Mouse (Mus musculus) mature B cell (primary cell): Measurements from ENCODE around the gene Ccdc86.

Experiments
- in situ Hi-C: fragments of 300-500 bp; cut with MboI; formaldehyde crosslinking; loops from 2 replicates; pipeline ENCODE4 v1.14.3; 2019

Ccdc86 gene

DNA sequence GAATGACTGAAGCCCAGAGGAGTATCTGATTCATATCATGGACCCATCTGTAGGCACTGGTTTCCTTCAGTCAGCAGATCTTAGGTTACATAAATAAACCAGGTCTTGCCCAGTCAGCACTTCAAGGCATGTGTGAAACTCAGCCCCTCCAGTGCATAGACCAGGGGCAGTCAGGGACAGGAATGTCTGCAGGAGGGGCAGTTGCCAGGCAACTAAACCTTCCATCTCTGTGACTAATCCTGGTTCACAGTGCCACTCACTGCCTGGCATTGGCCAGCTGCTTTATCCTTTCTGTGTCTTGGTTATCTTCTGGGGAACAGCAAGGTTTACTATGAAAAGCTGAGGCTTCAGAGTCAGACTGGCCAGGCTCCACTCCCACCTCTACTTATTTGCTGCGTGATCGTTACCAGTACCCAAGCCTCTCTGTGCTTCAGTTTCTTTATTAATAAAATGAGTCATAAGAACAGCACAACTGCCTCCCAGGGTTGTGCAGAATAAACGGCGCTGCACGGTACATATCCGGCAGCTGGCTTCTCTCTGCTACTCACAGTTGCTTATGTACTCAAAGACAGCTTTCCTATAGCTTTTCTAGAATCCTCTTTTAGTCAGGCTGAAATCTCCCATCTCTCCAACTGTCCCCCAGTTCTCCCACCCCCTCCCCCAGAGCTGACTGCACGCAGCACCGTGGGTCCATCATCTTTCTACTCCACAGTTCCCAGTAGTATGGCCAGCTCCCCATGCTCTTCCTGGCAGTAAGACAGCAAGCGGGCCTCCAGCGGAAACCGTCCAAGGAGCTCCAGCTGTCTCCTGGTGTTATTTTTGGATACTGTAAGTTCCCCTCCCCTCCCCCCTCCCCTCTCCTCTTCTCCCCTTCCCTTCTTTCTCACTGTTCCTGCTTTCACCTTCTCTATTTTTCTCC lies 3.2 kb upstream of the Ccdc86 start:
- in situ Hi-C loops, result loop anchor here (10.0 kb wide), 1 partner anchor 237 kb away; no protein-coding TSS in a partner anchor

DNA sequence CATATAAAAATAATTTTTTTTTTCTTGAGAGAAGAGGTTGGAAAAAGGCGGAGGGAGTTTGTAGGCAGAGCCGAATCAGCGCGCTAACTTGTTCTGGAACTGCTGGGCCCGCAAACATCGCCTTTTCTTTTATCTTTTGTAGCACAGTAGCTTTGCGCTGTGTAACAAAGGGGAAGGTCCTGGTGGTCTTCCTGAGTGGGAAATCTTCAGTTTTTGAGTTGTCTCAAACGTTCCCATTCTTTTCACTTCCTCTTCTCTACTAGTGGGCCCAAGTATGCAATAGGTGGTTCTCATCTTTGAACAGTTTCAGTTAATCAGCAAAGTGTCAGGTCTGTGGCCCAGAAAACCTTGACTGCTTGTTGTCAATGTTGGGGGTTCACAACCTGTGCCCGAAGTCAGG lies 492 bp upstream of the Ccdc86 start:
- in situ Hi-C loops, result no loop called here

DNA sequence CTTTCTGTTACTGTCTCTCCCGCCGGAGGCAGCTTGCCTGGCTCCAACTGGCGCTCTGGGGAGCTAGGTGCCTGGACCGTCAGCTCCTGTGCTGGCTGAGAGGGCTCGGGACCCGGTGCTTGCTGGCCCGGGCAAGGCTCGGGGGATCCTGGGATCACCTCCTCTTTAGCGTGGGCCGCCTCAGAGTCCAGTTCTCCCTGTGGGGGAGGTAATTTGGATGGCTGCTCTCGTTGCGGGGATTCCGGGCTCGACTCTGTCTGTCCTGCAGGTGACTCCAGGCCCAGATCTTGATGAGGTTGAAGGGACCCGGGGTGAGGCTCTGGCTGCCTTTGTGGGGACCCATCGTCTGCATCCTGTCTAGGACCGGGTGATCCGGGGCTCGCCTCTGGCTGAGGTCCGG lies 650 bp downstream of the Ccdc86 start:
- in situ Hi-C loops, result no loop called here

DNA sequence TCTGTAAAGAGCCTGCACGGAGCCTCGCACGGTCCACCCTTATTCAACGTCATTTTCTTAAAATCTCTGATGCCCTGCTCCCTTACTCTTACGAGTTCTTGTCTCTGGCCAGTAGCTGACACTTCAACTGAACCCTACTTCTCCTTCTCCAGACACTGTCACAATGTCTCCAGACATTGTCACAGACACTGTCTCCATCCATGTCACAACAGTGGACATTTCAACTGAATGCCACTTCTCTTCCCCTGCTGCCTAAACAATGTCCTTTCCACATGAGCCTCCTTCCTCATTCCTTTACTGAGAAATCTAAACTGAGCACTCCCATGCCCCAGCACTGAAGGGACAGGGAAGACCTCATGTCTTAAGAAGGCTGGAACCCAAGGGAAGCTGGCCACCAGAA lies 1.8 kb downstream of the Ccdc86 start:
- in situ Hi-C loops, result no loop called here

DNA sequence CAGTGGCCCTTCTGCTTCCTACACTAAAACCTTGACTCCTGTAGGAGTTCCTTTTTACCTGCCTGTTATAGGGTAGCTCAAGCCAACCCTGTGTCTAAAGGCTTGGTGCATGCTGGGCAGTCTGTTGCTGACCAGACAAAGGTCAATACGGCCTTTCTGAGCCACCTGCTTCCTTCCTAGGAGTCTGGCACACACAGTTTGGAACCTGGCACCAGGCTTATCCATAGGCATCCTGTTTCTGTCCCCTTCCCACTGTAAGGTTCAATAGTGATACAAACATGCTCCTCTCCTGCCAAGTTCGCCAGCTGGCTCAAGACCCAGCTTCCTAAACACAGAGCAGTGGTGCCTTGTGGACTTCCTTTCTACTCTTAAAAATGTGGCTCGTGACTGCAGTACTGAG lies 2.6 kb downstream of the Ccdc86 start:
- in situ Hi-C loops, result no loop called here

DNA sequence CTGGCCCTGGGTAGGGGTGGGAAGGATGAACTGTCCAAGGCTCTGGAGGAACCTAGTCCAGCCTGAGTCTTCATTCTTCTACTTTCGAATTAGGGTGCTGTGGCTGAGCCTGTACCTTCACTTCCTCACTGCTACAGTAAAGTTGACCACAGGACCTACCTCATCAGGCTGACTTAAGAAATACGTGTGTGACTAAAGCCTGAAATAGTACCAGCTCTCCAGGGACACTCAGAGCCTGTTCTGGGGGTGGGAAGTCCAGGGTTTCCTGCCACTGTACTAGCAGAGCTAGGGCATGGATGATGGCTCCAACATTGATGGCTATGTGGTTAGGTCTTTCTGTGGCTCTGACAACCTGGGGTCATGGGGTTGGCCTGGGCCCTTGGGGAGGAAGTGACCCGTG lies 5.1 kb downstream of the Ccdc86 start:
- in situ Hi-C loops, result no loop called here

DNA sequence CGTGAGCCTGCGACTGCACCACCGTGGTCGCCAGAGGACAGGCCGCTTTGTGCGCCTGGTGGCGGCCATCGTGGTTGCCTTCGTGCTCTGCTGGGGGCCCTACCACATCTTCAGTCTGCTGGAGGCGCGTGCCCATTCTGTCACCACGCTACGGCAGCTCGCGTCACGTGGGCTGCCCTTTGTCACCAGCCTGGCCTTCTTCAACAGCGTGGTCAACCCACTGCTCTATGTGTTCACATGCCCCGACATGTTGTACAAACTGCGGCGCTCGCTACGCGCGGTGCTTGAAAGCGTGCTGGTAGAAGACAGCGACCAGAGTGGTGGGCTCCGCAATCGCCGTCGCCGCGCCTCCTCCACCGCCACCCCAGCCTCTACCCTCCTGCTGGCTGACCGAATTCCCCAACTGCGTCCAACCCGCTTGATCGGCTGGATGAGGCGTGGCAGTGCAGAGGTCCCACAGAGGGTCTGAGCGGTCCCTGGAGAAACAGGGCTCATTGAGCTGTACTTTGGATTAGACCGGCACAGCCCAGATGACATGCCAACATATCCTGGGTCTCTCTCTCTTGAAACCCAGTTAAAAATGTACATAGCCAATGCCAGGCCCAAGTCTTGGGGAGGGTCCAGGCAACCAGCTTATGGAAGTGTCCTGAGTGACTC lies 8.1 kb downstream of the Ccdc86 start:
- in situ Hi-C loops, result no loop called here

DNA sequence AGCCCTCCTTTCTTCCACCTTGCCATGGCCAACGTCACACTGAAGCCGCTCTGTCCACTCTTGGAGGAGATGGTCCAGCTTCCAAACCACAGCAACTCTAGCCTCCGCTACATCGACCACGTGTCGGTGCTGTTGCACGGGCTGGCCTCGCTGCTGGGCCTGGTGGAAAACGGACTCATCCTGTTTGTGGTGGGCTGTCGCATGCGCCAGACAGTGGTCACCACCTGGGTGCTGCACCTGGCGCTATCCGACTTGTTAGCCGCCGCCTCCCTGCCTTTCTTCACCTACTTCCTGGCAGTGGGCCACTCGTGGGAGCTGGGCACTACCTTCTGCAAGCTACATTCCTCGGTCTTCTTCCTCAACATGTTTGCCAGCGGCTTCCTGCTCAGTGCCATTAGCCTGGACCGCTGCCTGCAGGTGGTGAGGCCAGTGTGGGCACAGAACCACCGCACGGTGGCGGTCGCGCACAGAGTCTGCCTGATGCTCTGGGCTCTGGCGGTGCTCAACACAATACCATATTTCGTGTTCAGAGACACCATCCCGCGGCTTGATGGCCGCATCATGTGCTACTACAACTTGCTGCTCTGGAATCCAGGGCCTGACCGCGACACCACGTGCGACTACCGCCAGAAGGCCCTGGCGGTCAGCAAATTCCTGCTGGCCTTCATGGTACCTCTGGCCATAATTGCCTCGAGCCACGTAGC lies 8.8 kb downstream of the Ccdc86 start:
- in situ Hi-C loops, result no loop called here

DNA sequence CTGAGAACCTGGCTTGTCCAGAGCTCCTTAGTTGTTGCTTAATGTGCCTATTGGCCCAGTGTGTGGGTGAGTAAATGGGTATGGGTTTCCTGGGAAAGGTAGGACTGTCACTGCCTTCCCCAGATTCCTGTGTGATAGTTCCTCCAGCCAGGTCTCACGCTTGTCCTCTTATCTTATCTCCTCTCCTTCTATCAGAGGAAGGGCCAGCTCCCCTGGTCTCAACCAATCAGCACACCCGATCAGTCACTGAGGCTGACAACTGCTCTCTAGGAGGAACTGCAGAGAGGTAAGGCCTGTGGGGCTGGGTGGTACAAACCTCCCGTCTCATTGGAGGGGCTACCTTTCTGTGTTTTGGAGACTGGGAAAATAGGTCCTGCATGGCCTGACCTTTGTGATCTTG lies 10.3 kb downstream of the Ccdc86 start:
- in situ Hi-C loops, result no loop called here

DNA sequence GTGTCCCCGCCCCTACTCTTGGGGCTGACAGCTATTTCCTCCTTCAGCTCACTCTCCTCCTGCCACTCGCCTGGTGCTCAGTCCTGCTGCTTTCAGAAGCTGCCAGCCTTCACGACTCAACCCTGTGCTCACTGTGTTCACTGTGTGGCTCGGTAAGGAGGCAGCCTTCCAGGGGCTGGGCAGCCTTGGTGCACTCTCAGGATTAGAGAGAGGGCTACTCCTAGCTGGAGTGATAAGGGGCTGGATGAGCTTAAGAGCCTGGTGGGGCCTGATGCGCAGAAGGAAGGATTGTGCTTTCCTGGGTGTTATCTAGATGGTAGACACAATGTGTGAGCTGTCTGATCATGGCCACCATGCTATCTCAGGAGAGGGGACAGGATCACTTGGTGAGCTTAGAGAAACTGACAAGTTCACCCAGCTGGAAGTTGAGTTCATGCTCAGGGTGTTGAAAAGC lies 11.9 kb downstream of the Ccdc86 start, which contains the start of gene Ptgdr2:
TSS of gene Ptgdr2 (plus strand) at position 51 of the 454 bp plus-strand sequence.
- in situ Hi-C loops, result no loop called here

DNA sequence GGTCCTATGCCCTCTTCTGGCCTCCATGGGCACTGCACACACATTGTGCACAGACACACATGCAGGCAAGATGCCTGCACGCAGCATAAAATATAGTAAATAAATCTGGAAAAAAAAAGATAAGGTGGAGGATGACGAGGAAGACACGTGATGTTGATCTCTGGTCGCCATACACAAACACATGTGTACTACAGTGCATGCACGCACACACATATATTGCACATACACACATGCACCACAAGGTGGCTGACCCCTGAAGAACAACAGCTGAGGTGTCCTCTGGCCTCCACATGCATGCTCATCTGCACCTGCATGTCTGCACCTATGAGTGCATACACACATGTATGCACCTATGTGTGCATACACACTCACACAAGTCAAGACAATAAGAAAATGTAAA lies 13.0 kb downstream of the Ccdc86 start:
- in situ Hi-C loops, result no loop called here

DNA sequence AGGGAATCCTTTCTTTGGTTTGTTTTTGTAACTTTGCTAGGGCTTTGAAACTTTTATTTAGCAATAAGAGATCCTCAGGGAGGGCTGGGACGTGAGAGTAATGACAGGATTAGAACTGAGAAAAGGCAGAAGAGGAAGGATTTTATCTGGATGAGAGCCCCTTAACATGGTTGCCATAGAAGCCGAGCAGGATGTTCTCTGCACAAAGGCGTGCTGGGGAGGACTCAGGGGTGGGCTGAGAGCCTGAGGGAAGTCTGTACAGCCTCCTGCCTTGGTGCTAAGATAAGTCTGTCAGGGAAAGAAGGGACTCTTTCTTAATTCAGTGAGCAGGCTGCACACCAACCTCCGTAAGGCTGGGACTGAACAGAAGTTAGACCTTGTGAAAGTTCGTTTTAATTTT lies 14.0 kb downstream of the Ccdc86 start:
- in situ Hi-C loops, result no loop called here

DNA sequence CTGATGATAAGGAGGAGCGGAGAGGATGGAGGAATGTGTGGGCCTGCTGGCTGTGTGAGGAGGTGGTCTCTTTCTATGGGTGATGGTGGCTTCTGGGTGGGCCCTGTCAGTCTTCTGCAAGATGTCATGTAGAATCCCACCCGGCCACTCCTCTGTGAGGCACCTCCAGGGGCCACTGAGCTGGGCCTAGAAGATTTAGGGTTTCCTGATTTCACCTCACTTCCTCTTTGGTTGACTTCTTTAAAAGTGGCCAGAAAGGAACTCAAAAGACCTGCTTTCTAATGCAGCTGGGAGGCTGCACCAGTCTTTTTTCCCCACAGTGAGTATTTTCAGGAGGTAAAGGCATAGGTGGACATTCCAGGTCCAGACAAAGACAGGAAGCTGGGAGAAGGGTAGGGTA lies 18.4 kb downstream of the Ccdc86 start:
- in situ Hi-C loops, result no loop called here

DNA sequence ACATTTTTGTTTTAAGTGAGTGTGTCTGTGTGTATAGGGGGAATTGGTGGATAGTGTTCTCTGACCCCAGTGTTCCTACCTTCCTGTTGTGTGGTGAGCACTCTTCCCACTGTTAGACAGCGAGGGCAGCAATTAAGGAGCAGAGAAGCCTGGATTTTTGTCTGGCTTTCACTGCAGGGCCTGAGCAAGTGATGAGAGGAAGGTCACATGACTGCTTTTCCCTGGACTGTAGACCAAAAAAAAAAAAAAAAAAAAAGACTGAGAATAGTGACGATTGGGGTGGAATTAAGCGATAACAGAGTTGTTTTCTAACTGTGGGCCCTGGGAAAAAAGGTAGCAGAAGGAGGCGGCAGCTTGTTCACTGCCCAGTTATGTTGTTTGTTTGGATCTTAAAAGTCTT lies 22.4 kb downstream of the Ccdc86 start:
- in situ Hi-C loops, result no loop called here

DNA sequence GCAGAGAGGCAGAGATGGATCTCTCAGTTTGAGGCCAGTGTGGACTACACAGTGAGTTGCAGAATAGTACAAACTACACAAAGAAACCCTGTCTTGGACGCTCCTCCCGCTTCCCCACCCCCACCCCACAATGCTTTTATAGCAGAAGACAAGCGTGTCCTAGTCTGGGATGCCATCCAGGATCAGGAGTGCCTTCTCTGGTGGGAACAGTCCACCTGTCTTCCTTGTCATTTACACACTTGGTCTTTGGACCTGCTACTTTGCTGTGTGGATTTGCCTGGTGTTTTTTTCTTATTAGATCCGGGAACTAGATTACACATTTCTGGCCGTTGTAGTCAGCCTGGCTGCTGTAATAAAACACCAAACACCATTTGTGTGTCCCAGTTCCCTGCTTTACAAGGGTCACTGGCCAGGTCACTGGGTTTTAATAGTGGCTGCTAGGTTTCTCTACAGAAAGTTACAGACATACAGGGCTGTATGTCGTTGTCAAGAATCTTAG lies 22.9 kb downstream of the Ccdc86 start:
- in situ Hi-C loops, result no loop called here

DNA sequence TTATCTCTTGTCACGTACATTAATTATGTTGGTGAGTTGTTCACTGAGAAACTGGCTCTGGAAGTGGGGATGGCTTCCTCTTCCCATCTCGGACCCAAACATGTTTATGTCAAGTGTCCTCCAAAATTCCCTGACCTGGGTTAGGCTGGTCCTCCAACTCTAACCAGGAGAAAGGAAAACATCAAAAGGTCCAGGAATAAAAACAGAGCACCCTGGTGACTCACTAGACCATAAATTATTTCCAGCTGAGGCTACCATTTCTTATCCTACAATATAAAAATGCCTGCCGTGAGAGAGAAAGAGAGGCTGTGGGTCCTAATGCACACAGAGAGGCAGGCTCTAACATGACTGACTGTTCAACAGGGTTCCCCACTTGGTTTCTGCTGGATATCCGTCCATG lies 24.8 kb downstream of the Ccdc86 start:
- in situ Hi-C loops, result no loop called here

DNA sequence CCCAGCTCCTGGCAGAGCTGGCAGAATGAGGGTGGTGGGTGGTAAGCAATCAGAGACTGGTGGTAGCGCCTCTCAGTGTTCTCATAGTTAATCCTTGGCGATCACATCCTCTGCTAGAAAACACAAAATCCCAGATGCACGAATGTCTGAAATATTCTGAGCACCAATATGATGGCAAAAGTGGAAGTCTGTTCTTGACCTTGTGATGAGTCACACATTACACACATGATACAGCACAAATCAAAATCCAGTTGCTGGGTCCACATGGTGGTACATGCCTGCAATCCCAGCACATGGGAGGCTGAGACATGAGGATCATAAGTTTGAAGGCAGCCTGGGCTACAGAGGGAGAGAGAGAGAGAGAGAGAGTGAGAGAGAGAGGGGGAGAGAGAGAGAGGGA lies 28.0 kb downstream of the Ccdc86 start:
- in situ Hi-C loops, result no loop called here

DNA sequence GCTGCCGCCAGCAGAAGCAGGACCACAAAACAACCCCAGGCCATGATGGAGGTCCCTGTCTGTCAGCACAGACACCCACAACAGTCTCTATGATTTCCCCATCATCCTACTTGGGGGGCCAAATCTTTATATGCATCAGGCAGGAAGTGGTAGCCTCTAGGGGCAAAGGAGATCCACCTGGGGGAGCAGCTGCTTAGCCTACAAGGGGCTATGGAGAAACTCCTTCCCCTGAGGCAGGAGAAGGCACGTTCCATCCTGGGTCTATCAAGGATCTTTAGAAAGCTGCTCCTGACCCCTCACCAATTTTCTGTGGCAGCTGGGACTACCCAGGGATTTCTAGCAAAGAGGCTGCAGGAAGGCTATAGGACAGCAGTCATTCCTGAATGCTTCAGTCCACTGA lies 28.5 kb downstream of the Ccdc86 start, which contains the start of gene Zp1:
TSS of gene Zp1 (minus strand) at position 101 of the 400 bp plus-strand sequence.
- in situ Hi-C loops, result no loop called here

DNA sequence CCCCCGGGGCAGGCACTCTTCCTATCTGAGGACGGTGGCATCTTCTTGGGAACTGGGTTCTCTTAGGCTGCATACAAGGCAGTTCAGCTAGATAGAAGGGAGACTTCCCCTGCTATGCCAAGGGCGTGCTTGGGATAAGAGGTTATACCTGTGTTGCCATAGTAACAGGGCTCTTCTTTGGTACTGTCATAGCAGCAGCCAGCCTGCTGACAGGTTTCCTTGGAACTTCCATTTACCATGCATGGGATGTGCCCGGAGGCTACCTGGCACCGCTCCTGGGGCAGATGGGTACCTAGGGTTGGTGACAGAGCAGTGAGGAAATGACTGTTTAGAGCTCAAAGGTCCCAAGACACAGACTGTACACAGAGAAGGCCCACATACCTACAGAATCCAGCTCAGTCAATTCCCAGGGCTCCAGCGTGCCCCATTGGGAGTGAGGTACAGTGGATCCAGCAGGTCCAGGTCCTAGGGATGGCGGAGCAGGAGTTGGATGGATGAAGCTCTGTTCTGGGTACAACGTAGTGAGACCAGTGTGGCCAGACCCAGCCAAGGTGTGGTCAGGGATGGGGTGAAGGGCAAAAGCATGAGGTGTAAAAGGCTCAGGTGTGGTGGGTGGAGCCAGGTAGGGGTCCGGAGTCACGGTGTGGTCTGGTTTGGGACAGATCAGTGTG lies 30.6 kb downstream of the Ccdc86 start:
- in situ Hi-C loops, result no loop called here

DNA sequence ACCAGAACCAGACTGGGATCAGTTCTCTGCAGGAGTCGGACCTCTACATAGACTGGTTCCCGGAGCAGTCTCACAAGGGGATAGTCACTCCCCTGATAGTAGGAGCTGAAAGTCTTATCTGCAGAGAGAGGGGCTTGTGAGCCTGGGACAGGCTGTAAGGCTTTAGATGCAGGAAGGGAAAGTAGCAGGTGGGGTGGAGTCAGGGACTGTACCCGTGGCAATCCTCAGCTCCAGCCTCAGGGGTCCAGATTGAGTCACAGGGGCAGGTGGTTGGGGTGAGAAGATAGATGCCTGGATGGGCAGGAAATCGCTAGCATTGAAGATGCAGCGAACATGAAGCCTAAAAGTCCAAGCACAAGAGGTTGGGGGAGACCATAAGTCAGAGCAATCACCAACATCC lies 32.6 kb downstream of the Ccdc86 start:
- in situ Hi-C loops, result no loop called here

DNA sequence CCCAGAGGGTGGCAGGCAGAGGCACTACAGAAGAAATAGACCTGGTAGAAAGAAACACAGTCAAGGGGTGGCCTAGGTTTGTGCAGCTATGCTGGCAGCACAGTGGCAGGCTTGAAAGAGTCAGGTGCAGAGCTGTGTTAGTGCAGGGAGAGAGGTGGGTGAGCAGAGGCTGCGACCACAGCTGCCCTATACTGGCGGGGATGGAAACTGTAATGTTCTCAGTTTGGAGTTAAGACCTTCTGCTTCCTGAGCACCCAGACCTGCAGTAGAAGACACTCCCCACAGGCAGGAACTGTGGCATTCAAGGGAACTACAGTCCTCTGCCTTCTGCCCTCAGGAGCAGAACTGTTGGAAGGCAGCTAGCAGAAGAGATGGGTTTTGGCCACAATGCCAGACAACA lies 34.2 kb downstream of the Ccdc86 start:
- in situ Hi-C loops, result no loop called here

DNA sequence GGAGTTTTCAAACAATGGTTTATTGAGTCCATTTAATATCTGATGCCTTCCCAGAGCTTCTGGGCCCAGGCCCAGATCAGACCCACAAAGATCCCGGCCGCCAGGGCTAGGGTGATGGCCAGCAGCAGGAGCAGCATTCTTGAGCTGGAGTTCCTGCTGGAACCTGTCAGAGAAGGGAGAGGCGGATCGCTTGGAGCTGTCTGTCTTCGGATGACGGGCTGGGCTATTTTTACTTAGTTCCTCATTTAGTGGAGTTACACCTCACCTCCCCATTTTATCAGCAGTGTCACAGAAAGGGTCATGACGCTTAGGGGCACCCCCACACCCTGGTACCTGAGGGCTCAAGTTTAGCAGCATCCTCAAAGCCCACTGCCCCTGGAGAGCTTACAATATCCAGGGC lies 34.8 kb downstream of the Ccdc86 start:
- in situ Hi-C loops, result no loop called here
